Mouse (Mus musculus) left cerebral cortex, adult 6 months (tissue): ENCODE results near the gene Cacng7. TPM values are rescaled to one million over a fixed set of nuclear protein-coding genes. Genes with fewer than 3 reads are reported as not detected.

Experiments
- long read RNA-seq, 2 experiments: library from polyadenylated mRNA; unstranded; transcript quantifications; one replicate each; pipeline ENCODE4 v2.0.0; 2019 to 2020
- polyA plus RNA-seq: library from polyadenylated mRNA; unstranded; fragments of <200 nt; fragmentation: Nextera tagmentation; gene quantifications from 2 replicates; pipeline ENCODE4 v1.2.3, GENCODE M21; 2021

Gene Cacng7
- polyA plus RNA-seq = 6.6 and 14.3 TPM in 2 replicates
- long read RNA-seq, experiment 1, partial matches to known transcripts = 0 of 3 reads
- long read RNA-seq, experiment 1, other reads (novel, unspliced or antisense) = 3 of 3 reads
- long read RNA-seq, experiment 2 = 0 reads

GRCm38 (mm10) chr7:3332619-3333521, at the start of gene Cacng7:
Gene Cacng7 (plus strand): TSS chr7:3332955.

GRCm38 (mm10) chr7:3288976-3289970, 43.5 kb upstream of the Cacng7 start, which contains the start of the genes Myadm and Prkcg:
Gene Myadm (plus strand): TSS chr7:3289080.
Gene Prkcg (plus strand): TSS chr7:3289179.

GRCm38 (mm10) chr7:3390413-3391080, 57.8 kb downstream of the Cacng7 start, which contains the start of gene Cacng8:
Gene Cacng8 (plus strand): TSS chr7:3390683.

Other genes with a start within 250 kb of the Cacng7 start
- gene AU018091, start 163.8 kb upstream of the Cacng7 start, polyA plus RNA-seq = not detected in 2 replicates
- gene Nlrp12, start 83.2 kb upstream of the Cacng7 start, polyA plus RNA-seq = not detected in 2 replicates
- 25.8 and 36.5 TPM in 2 replicates for gene Myadm, start 43.9 kb upstream of the Cacng7 start, polyA plus RNA-seq
- gene Prkcg, start 43.8 kb upstream of the Cacng7 start, polyA plus RNA-seq = 97.8 and 118 TPM in 2 replicates
- 9.8 and 77.7 TPM in 2 replicates for gene Cacng8, start 57.7 kb downstream of the Cacng7 start, polyA plus RNA-seq
- gene Cacng6, start 91.2 kb downstream of the Cacng7 start, polyA plus RNA-seq = 0.86 and 0.98 TPM in 2 replicates
- gene Tarm1, start 169.7 kb downstream of the Cacng7 start, polyA plus RNA-seq = not detected in 2 replicates